Mouse (Mus musculus) spleen, adult 18-20 months (tissue): ENCODE results near the gene Sdccag8.

Experiments used
- DNase-seq, 2 experiments: peaks; one replicate each; pipeline ENCODE4 v3.0.0; 2022; ENCODE audit warnings: mixed read lengths in 2 of 2

Sdccag8 gene

DNA sequence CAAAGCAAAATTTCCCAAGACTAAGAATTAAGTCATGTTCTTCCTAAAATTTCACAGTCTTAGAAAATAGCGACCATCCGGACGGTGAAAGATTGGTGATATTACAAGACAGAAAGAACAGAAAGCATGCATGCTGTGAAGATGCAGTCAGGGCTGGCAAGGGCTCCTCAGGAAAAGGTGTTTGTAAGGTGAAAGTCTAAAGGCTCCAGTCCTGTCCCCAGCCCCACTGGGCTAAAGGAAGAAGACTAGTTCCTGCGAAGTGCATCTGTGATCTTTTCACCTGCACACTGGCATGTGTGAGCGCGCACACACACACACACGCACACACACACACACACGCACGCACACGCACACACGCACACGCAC is 130.7 kb downstream of the Sdccag8 start:
- DNase-seq: no peak

GRCm38 (mm10) chr1:176946031-176946795 is 131.8 kb downstream of the Sdccag8 start:
- DNase-seq: no peak

DNA sequence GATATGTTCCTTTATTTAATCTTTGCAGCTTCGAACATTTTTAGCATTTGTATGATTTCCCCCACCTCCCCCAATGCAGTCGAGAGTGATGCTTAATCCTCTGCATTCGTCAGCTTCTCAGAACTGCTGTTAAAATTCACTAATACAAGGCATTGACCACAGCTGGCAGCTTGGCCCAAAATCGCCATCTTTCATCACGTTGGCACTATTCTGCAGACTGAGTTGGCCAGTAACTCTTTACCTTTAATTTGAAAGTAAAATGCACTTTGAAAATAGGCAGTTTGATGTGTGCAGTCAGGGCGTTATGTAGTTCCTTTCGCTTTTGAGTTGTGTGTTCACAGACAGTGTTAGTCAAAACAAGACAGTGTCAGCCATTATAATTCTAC is 132.3 kb downstream of the Sdccag8 start:
- no peak for DNase-seq

DNA sequence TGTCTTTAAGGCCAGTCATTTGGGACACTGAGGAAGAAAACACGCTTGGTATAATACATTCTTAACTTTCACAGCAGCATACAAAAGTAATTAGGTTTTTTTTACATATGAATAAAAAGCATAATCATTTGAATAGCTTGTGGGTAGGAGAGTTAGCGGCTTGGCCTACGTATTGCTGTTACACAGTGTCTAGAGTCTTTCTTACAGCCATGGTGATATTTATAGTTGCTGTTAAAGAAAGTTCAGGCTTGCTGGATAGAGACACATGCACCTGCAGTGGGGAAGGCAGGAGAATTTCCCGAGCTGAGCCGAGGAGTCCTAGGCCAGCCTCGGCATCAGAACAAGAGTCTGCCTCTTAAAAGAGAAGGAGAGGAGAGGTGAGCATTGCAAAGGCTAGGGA is 134.4 kb downstream of the Sdccag8 start:
- no peak for DNase-seq

DNA sequence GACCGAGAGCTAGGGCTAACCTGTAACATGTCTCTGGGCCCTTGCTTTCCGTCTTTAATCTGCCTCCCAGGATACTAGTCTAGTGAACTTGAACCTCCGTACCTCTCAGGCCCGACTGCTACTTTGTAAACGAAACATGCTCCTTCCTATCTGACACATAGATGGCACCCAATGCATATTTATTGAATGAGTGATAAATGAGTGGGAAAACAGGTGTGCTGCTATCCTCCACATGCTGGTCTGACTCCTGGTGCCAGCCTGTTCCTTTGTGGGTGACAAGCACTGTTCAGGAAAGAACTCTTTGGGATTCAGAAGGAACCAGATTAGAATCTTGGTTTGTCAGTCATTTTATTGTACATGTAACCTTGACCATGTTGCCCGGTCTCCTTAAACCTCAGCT is 134.9 kb downstream of the Sdccag8 start:
- no peak for DNase-seq

- no peak for DNase-seq
These were observed 135.6 kb downstream of the Sdccag8 start for GRCm38 (mm10) chr1:176950061-176950460.

GRCm38 (mm10) chr1:176951836-176952235 is 137.4 kb downstream of the Sdccag8 start:
- no peak for DNase-seq

- DNase-seq: no peak
These were observed 143.9 kb downstream of the Sdccag8 start for GRCm38 (mm10) chr1:176958311-176958710.

GRCm38 (mm10) chr1:176961716-176962115 is 147.3 kb downstream of the Sdccag8 start:
- no peak for DNase-seq

GRCm38 (mm10) chr1:176962894-176963293 is 148.4 kb downstream of the Sdccag8 start:
- no peak for DNase-seq

DNA sequence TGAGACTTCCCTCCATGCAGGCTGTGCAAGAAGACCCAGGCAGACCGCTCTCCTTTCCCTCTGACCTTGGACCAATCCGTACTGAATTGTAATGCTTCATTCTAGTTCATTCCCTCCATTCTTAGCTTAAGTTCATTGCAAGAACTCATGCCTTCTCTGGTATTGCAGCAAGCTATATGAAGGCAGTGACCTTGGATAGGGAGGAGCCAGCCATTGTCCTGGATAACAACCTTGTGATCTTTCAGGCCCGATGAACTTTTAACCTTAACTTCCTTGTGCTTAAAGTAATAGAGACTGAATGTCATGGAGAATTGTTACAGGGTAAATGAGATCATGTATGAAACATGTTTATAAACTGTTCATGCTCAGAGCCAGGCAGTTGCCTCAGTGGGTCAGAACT is 152.8 kb downstream of the Sdccag8 start:
- DNase-seq: no peak

DNA sequence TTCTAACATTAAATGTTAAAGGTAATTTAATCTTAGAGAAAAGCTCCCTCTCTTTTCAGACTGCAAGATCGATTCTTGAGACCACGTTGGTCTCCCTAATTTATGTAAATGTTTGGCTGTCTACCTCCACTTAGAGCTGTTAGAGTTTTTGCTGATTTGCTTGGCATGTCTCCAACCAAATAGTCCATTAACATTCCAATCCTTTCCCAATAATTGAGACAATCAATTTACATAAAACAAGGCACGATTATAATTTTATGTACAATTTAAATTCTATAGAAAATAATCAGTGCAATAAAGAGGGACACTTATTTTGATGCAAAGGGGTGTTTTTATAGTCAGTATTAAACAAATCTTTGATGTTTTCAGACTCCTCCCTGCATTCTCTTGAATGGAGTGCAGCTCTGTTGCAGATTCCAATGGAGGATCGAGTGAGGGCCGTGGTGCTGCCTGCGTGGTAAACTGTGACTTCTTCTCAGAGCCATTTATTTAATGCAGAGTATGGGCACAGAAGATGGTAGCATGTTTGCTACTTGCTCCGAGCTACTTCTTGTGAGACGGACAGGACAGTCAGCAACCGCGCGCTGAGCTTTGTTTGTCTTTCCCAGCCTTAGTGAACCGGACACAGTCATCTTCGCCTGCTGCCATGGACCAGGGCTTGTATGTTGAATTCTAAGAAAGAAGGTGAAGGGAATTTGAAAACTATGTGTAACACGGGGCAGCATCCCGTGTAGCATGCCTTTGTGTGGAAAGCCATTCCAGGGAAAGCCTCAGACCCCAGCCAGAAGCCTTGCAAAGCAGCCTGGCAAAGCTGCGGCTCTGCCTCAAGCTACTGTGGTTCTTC is 156.4 kb downstream of the Sdccag8 start:
- no peak for DNase-seq

DNA sequence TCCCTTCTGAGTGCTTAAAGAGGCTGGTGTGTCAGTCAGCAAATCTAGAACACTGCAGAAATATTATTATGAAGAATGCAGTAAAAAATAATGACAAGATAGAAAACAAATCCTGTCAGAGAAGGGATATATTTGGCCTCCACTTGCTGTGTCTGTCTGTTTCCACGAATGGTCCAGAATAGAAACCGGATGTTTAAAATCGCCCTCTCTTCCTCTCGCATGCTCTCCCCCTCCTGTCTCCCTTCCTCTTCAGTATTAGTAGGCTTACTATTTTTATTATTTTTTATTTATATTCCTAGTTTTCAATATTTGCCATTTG is 157.0 kb downstream of the Sdccag8 start:
- no peak for DNase-seq

GRCm38 (mm10) chr1:176973356-176974088 is 159.1 kb downstream of the Sdccag8 start:
- DNase-seq: no peak

DNA sequence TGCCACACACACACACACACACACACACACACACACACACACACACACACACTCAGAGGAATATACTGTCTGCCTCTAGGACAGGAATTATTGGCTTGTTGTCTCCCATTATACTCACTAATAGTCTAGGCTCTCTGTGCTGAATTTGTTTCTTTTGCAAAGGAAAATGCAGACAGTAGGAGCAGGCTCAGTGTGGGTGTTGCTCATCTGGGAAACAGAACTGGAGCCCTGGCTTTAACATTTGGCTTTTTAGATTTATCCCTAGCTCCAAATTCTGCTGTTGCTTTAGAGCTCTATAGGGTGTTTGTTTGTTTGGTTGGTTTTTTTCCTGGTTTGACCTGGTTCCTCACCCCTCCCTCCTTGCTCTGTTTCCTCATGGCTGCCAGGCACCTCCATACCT is 164.8 kb downstream of the Sdccag8 start:
- no peak for DNase-seq

DNA sequence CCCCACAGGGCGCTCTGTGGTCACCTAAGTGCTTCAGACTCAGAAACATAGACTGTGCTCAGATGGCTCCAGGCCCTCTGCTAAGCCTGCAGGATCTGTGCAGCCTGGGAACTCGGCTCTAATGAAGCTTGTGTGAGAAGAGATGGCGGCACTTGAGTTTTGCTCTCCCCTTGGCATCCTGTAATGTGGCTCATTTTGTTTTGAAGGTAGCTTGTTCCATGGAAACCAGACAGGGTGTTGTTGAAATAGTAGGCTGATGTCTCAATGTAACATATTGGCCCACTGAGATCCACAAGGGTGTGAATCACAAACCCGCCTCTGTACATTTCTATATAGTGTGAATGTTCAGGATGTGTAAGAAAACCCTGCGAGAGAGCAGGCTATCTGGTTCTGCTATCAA is 165.7 kb downstream of the Sdccag8 start:
- DNase-seq: no peak

DNA sequence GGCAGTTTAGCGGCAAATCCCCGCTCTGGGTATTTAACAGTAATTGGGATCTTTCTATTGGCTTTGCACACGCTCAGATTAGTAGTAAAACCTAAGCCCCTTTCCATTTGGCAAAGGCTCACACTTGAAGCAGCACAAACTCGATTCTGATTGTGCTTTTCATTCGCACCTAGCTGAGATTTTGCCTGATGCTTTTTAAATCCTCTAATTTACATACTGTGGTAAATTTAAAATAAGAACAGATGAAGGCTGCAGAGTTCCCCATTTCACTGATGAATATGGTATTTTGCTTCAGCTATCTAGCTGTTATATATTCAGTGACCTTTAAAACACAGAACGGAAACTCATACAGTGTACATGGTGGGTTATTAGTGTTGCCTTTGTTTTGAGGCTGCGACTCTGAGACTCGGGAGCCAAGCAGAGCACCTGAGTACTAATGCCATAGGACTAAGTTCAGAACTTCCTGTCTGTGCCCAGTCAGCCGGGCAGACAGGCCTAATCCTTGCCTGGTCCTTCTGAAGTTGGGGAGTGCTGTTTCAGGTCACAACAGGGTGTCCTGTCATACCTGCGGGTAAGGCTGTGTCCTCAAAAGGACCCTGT is 166.4 kb downstream of the Sdccag8 start:
- DNase-seq: no peak

DNA sequence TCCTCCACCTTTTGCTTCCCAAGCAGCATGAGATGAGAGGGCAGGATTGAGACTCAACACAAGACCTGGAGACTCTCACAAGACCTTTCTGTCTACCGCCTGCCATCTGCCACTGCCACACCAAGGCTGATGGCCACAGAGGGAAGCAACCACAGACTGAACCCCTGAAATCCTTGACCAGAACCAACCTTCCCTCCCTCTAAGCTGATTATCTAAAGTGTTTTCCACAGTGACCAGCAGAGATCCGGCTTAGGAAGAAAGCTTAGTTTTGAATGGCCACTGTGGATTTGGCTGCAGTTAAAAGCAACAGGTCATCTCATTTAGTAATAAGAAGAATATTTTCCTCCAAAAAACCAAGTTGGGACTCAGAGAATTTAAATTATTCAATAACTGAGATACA is 167.1 kb downstream of the Sdccag8 start:
- no peak for DNase-seq

DNA sequence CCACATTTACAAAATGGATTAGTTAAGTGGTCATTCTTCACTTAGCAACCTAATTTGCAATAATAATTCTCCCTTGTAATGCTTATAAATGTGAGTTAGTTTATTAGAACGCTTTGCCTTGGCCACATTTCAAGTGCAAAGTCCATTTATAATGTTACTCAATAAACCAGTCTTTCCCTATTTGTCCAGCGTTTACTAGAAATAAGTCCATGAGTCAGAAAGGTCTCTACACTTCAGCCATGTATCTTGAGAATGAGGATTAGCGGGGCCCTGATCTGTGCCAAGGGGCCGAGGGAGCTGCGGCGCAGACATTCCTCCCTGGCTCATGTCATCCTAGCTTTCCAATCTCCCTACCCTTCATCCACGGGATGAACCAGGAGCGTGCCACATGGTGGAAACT is 168.2 kb downstream of the Sdccag8 start:
- no peak for DNase-seq

- DNase-seq: no peak
These were observed 171.2 kb downstream of the Sdccag8 start for GRCm38 (mm10) chr1:176985691-176986090.

- peak; percentile 34 to 35 for DNase-seq
These were observed 171.8 kb downstream of the Sdccag8 start for GRCm38 (mm10) chr1:176986275-176986674.

- no peak for DNase-seq
These were observed 172.7 kb downstream of the Sdccag8 start for GRCm38 (mm10) chr1:176986990-176987740.

- DNase-seq: no peak
These were observed 177.0 kb downstream of the Sdccag8 start for GRCm38 (mm10) chr1:176991473-176991872.
